Mouse (Mus musculus) urinary bladder, postnatal 4 days (tissue): Measurements from ENCODE around the gene Gm5617.
A peak's percentile ranks its signal among the peaks of the same experiment; 100 is the strongest.
"Not testable (repeated sequence)": the region's sequence is repeated elsewhere in the genome, so short reads cannot be mapped to it uniquely, and the experiment has no call there.

ENCODE experiments used
- DNase-seq, 2 experiments: peaks; one replicate each; pipeline ENCODE4 v3.0.0; 2021 to 2022; ENCODE audit warnings: low spot score in 2 of 2

Gm5617 gene

GRCm38 (mm10) chr9:48494817-48495547 lies at the start of gene Gm5617, which contains the start of gene Rbm7:
Gene Gm5617 (plus strand): TSS chr9:48495442.
Gene Rbm7 (minus strand): TSS chr9:48495299.
- peak; percentile 92 to 94 for DNase-seq

GRCm38 (mm10) chr9:48447783-48448209 lies 47.4 kb upstream of the Gm5617 start:
- DNase-seq, result peak in 1 of 2 experiments; percentile 52

GRCm38 (mm10) chr9:48450066-48450465 lies 45.2 kb upstream of the Gm5617 start:
- peak in 1 of 2 experiments; percentile 34 for DNase-seq

- DNase-seq, result no peak
Measured at GRCm38 (mm10) chr9:48455961-48456360, 39.3 kb upstream of the Gm5617 start.

GRCm38 (mm10) chr9:48458879-48459278 lies 36.4 kb upstream of the Gm5617 start:
- no peak for DNase-seq

GRCm38 (mm10) chr9:48459391-48459790 lies 35.9 kb upstream of the Gm5617 start:
- peak in 1 of 2 experiments; percentile 48 for DNase-seq

GRCm38 (mm10) chr9:48460720-48461119 lies 34.5 kb upstream of the Gm5617 start:
- peak in 1 of 2 experiments; percentile 53 for DNase-seq

- no peak for DNase-seq
Measured at GRCm38 (mm10) chr9:48461545-48461944, 33.7 kb upstream of the Gm5617 start.

GRCm38 (mm10) chr9:48465671-48466070 lies 29.6 kb upstream of the Gm5617 start:
- DNase-seq, result no peak

GRCm38 (mm10) chr9:48466804-48467203 lies 28.4 kb upstream of the Gm5617 start:
- DNase-seq, result peak in 1 of 2 experiments; percentile 76

GRCm38 (mm10) chr9:48467471-48467870 lies 27.8 kb upstream of the Gm5617 start:
- DNase-seq, result not testable (repeated sequence)

GRCm38 (mm10) chr9:48472441-48473025 lies 22.7 kb upstream of the Gm5617 start:
- DNase-seq, result no peak

- no peak for DNase-seq
Measured at GRCm38 (mm10) chr9:48473131-48473530, 22.1 kb upstream of the Gm5617 start.

- no peak for DNase-seq
Measured at GRCm38 (mm10) chr9:48474367-48474766, 20.9 kb upstream of the Gm5617 start.

GRCm38 (mm10) chr9:48476236-48477165 lies 18.7 kb upstream of the Gm5617 start:
- no peak for DNase-seq

GRCm38 (mm10) chr9:48478808-48479207 lies 16.4 kb upstream of the Gm5617 start:
- no peak for DNase-seq

GRCm38 (mm10) chr9:48479838-48480410 lies 15.3 kb upstream of the Gm5617 start:
- DNase-seq, result no peak

GRCm38 (mm10) chr9:48480411-48481213 lies 14.6 kb upstream of the Gm5617 start, which contains the start of gene Rexo2:
Gene Rexo2 (minus strand): TSS chr9:48480623.
- peak; percentile 90 to 94 for DNase-seq

- DNase-seq, result no peak
Measured at GRCm38 (mm10) chr9:48481214-48482134, 13.8 kb upstream of the Gm5617 start.

- no peak for DNase-seq
Measured at GRCm38 (mm10) chr9:48495548-48495932, 298 bp downstream of the Gm5617 start.
